Mouse (Mus musculus) cerebellum, adult 2 months (tissue): ENCODE data around the gene Gsta2. TPM values are rescaled to one million over a fixed set of nuclear protein-coding genes. Genes with fewer than 3 reads are reported as not detected.

Experiments
- DNase-seq, 2 experiments: peaks; one replicate each; pipeline ENCODE4 v3.0.0; 2021
- H3K27ac ChIP-seq: fragments of 200-500 bp; 2 replicates; pipeline ENCODE4 v1.5.1; 2012; ENCODE audit warnings: low read length, control low read depth, inconsistent platforms; ENCODE audit not compliant: insufficient read depth
- H3K27me3 ChIP-seq: fragments of 200-500 bp; 2 replicates; pipeline ENCODE4 v1.6.1; 2012; ENCODE audit warnings: inconsistent platforms, mild to moderate bottlenecking, low read length, moderate library complexity; ENCODE audit not compliant: control insufficient read depth, insufficient read depth
- H3K4me1 ChIP-seq: fragments of 200-500 bp; 2 replicates; pipeline ENCODE4 v1.6.1; 2011; ENCODE audit warnings: low read length; ENCODE audit not compliant: control insufficient read depth, insufficient read depth
- H3K4me3 ChIP-seq: fragments of 200-500 bp; replicated peaks from 2 replicates; pipeline ENCODE3; 2011; ENCODE audit warnings: mild to moderate bottlenecking, low read depth, low read length, control low read depth; ENCODE audit not compliant: insufficient read depth
- CTCF ChIP-seq: fragments of 200-500 bp; IDR thresholded peaks from 2 replicates; pipeline ENCODE4 v1.5.1; 2011; ENCODE audit warnings: low read depth, mild to moderate bottlenecking, control low read depth, low read length, moderate library complexity, borderline replicate concordance; ENCODE audit not compliant: insufficient read depth
- POLR2A ChIP-seq: fragments of 200-500 bp; IDR thresholded peaks from 2 replicates; pipeline ENCODE4 v1.6.1; 2011; ENCODE audit warnings: low read length, control low read depth, borderline replicate concordance; ENCODE audit not compliant: insufficient read depth
- WGBS: fragments of 180-500 bp; shearing (Covaris S2); methylation state at CpG from one replicate; pipeline ENCODE4 v1.1.7; 2018; 5-methylcytosine and 5-hydroxymethylcytosine counted together
- polyA plus RNA-seq: library from polyadenylated mRNA; depleted of rRNA; stranded (reverse); fragments of >200 nt; gene quantifications from 2 replicates; pipeline ENCODE4 v1.2.3, GENCODE M21; 2012; rRNA removed

Gsta2 gene
- polyA plus RNA-seq: not detected in 2 replicates

DNA sequence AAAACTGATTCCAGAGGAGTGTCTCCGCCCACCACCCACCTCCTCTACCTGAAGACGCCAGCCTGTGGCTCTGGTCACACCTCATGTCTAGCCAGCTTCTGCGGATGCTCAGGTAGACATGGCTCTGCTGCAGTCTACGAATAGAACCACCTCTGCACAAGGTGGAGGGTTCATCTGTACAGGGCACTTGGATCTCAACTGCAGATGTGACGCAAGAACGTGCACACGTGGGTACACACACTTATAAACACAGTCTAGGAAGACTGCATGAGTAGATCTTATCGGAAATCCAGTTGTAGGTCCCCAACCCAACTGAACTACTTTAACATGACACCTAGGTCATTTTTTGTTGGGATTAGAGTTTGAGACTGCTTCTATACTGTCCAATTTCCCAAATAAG lies at the start of gene Gsta2:
Gsta2 (minus strand) TSS at position 178 of the 400 bp plus-strand sequence.
- Histone ChIP-seq H3K27ac (no peak within 1 kb of the TSS), H3K4me1 (no peaks in the 10 kb centered on the region), H3K27me3 (no peaks in the 10 kb centered on the region), H3K4me3 (no peak within 1 kb of the TSS)
- WGBS: 89% methylated on average over 8 of the region's 8 CpGs
- TF ChIP-seq CTCF (no peak), POLR2A (no peak)
- no peak for DNase-seq

DNA sequence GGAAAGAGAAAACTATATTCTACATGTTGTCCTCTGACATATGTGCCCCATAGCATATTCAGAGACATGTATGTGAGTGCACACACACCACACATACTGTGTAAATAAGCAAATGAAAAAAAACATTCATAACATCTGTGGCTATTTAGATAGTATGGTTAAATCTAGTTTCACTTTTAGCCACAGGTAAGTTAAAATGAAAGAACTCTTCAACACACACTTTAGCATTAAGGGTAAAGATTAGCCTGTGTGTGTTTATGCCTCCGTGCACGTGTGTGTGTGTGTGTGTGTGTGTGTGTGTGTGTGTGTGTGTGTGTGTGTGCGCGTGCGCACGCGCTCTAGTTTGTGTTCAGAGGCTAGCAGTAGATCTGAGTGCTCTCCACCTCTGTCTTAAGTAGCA lies 46.0 kb upstream of the Gsta2 start:
- 93% methylated on average over 7 of the region's 7 CpGs for WGBS
- TF ChIP-seq CTCF (no peak), POLR2A (no peak)
- no peak for DNase-seq
- Histone ChIP-seq H3K27me3 (no peaks in the 10 kb centered on the region; the same call in 1 of the 2 replicates), H3K4me3 (no peak overlapping the region), H3K4me1 (no peaks in the 10 kb centered on the region), H3K27ac (no peak overlapping the region)

DNA sequence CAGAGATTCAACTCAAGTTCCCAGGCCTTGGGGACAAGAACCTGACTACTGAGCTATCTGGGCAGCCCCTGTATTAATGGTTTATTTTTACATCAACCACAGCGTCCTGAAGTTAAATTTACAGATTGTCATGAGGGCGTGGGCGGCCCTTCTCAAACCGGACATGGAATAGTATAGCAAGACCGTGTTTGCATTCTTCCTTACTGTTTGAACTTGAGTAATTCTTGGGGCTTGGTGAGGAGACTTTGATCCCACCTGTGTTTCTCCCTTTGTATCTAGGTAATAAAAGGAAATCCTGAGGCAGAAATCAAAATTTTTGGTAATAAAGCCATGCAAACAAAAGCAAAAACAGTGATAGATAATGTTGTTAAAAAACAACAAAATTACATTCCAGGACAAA lies 45.0 kb upstream of the Gsta2 start:
- TF ChIP-seq CTCF (no peak), POLR2A (no peak)
- no peaks in the 10 kb centered on the region for H3K4me1 ChIP-seq
- H3K27ac ChIP-seq: no peak overlapping the region
- WGBS: 84% methylated on average over 5 of the region's 5 CpGs
- H3K27me3 ChIP-seq: peaks cover 6% of the 10 kb centered on the region; the same call in 1 of the 2 replicates
- no peak for DNase-seq
- no peak overlapping the region for H3K4me3 ChIP-seq

DNA sequence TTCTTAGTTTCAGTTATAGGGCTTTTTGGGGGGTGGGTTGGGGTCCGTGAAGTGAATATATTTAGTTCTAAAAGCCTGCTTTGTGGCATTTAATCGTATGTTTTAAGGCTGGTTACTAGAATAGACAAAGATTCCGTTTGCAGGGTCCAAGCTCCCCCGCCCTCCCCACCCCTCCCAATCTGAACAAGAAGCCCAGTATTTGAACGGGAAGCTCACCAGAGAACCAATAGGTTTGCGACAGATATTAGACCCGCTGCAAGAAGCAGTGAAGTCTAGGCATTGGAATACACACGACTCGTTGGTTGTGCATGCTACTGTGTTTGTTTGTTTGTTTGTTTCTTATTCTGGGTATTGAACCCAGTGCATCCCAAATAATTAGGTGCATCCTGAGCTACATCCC lies 40.9 kb upstream of the Gsta2 start:
- no peak for DNase-seq
- Histone ChIP-seq H3K27ac (no peak overlapping the region), H3K4me3 (no peak overlapping the region), H3K4me1 (no peaks in the 10 kb centered on the region), H3K27me3 (peaks cover 9% of the 10 kb centered on the region; the same call in 1 of the 2 replicates)
- TF ChIP-seq POLR2A: no peak
- TF ChIP-seq CTCF: no peak
- WGBS: 60% methylated on average over 9 of the region's 9 CpGs

DNA sequence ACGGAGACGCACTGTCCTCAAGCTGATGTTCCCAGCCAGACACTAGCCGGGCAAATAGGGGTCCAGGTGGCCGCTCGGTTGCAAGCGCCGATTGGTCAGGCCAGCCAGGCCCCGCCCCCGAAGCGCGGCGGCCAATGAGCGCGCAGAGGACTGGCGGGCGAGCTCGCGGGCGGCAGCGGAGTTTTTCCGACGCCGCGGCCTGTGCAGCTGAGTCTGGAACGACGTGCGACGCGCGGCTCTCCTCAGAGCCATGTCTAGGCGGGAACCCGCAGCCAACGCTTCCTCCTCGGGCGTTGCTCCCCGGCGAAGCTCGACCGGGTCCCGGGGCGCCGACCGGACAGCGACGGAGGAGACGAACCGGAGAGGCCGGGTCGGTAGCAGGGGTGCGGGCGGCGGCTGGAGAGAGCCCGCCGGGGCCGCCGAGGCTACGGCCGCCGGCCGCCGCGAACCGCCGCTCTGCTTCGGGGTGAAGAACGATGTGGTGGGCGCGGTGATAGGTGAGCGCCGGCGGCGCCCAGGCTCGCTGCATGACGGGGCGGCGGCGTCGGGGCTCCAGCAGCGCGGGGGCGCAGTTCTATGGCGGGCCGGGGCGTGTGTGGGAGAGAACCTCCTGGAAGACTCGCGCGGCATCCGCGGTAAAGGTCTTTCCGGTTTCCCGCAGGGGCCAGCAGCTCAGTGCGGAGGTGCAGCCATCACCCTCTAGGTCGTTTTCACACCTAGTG lies 40.2 kb upstream of the Gsta2 start, which contains the start of gene Ddx43:
Ddx43 (plus strand) TSS at position 148 of the 722 bp plus-strand sequence.
- Histone ChIP-seq H3K27me3 (peaks cover 9% of the 10 kb centered on the region; the same call in 1 of the 2 replicates), H3K27ac (no peak within 1 kb of the TSS), H3K4me3 (no peak within 1 kb of the TSS), H3K4me1 (no peaks in the 10 kb centered on the region)
- WGBS: 4% methylated on average over 93 of the region's 93 CpGs
- no peak for TF ChIP-seq CTCF
- TF ChIP-seq POLR2A: no peak
- DNase-seq: no peak

DNA sequence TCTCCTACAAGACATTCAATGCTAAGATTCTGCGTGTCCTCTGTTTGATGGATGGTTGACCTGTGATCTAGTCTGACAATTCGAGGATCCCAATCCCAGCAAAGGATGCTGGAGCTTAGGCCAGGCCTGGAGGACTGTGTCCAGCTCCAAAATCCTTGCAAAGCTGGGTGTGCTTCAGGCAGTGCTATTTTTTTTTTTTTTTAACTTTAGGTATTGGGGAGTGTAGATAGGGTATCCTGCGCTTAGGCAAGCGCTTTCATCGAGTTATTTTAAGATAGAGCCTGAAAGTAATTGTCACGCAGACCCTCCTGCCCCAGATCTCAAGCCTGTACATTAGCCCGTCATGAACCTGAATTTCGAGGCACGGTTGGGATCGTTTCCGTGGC lies 39.6 kb upstream of the Gsta2 start:
- Histone ChIP-seq H3K4me3 (no peak overlapping the region), H3K4me1 (no peaks in the 10 kb centered on the region), H3K27ac (no peak overlapping the region), H3K27me3 (peaks cover 9% of the 10 kb centered on the region; the same call in 1 of the 2 replicates)
- no peak for TF ChIP-seq POLR2A
- no peak for TF ChIP-seq CTCF
- DNase-seq: no peak
- WGBS: 32% methylated on average over 11 of the region's 11 CpGs

DNA sequence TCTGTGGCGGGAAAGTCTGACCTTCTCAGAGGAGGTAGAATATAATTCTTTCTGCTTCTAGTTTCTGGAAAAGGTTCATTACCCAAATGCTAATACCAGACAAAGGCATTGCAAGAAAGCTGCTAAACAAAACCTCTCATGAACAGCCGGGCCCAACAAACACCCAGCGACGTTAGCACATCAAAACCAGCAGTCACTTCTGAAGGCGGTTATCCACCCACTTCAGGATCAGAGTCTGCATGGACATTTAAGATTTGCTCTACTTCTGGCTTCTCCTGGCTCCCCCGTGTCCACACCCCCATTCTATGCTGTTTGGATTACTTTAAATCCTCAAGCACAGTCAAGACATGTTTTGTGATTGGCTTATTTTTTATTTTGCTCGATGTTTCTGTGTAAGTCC lies 39.0 kb upstream of the Gsta2 start:
- H3K27ac ChIP-seq: no peak overlapping the region
- peaks cover 9% of the 10 kb centered on the region; the same call in 1 of the 2 replicates for H3K27me3 ChIP-seq
- no peaks in the 10 kb centered on the region for H3K4me1 ChIP-seq
- H3K4me3 ChIP-seq: no peak overlapping the region
- 71% methylated on average over 7 of the region's 7 CpGs for WGBS
- TF ChIP-seq CTCF (no peak), POLR2A (no peak)
- no peak for DNase-seq

DNA sequence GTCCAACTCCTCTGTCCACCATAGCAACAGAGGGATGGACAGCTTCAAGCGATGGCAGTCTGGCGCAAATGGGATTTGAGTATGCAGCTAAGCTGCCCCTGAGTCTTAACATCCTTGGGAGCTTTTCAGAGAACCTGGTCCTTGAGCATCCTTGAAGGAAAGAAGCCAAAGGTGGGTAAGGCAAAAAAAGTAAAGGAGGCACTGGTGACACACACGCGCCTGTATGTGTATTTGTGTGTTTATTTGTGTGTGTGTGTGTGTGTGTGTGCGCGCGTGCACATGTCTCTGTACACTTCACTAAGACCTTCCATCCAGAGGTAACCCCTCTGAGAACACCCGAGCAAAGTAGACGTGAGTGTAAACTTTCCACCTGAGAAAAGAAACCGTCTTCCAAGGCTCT lies 38.2 kb upstream of the Gsta2 start:
- no peak for TF ChIP-seq POLR2A
- no peak for TF ChIP-seq CTCF
- Histone ChIP-seq H3K4me3 (no peak overlapping the region), H3K27me3 (peaks cover 9% of the 10 kb centered on the region; the same call in 1 of the 2 replicates), H3K27ac (no peak overlapping the region), H3K4me1 (no peaks in the 10 kb centered on the region)
- 86% methylated on average over 10 of the region's 10 CpGs for WGBS
- no peak for DNase-seq
